11 mouse cellular contexts compared by ENCODE assay signal in the genomic region with DNA sequence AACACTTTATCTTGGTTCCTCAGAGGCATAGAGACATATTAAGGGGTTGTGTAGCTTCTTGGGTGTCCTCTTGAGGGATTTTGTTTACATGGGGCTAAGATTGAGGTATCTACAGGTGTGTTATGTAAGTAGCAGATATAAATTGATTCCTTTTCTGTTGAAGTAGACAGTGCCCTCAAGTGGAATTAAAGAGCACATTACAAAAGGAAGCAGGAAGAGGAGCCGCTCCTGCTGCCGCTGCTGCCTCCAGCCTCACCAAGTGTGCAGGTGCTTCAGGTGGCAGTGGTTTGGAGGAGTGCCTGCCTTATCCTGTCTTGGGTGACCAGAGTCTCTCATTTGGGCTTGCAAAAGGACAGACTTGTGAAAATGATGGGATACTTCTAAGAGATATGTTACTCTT. TPM values are rescaled to one million over a fixed set of nuclear protein-coding genes. Genes with fewer than 3 reads are reported as not detected.
DNase-seq lines count a peak whose midpoint lies in the region; ATAC-seq lines count a peak whose summit lies in the region.
"Had no signal": no experiment of that assay in that cellular context is flagged by ENCODE, and none has a peak within 500 bp of the region (broad histone marks: within the 10 kb centered on the region; RNA-seq: fewer than 3 reads in every experiment).

No protein-coding gene starts in this region.

- ATAC-seq in activated CD4-positive, CD25-positive, alpha-beta regulatory T cell, adult 4 months, result peak; percentile 25
- no peak for ATAC-seq in forebrain, embryonic 16.5 days
- ATAC-seq: midbrain, embryonic 15.5 days had no signal

- H3K4me1 ChIP-seq in forebrain, embryonic 16.5 days (replicated peaks; ENCODE audit: control insufficient read depth, insufficient read depth, low read length), result peaks cover 6% of the 10 kb centered on the region

- WGBS in forebrain, embryonic 16.5 days, result 44% methylated on average over 2 of the region's 2 CpGs

- H3K4me3 ChIP-seq in forebrain, embryonic 16.5 days (replicated peaks; ENCODE audit: low read length), result no peak overlapping the region
- H3K4me3 ChIP-seq: erythroblast, embryonic 14.5 days; heart, embryonic 15.5 days; midbrain, embryonic 15.5 days had no signal

- H3K36me3 ChIP-seq in forebrain, embryonic 16.5 days (ENCODE audit: control insufficient read depth, insufficient read depth), result no peaks in the 10 kb centered on the region
- H3K36me3 ChIP-seq: heart, embryonic 15.5 days; midbrain, embryonic 15.5 days had no signal

- H3K9me3 ChIP-seq in forebrain, embryonic 16.5 days (ENCODE audit: control insufficient read depth, low read length), result no peaks in the 10 kb centered on the region
- H3K9me3 ChIP-seq: heart, embryonic 15.5 days; midbrain, embryonic 15.5 days had no signal

- peak; percentile 22 for DNase-seq in layer of hippocampus, adult 11-12 months (ENCODE audit: low spot score)
- no peak for DNase-seq in layer of hippocampus, adult 8-10 months (ENCODE audit: low spot score in 2 of 2)
- peak; percentile 78 for DNase-seq in CD4-positive, CD25-positive, alpha-beta regulatory T cell, adult 2 months (ENCODE audit: low read depth, low spot score)
- DNase-seq in naive thymus-derived CD4-positive, alpha-beta T cell, adult 2 months (ENCODE audit: low read depth), result peak; percentile 80
- DNase-seq in adrenal gland, adult 2 months, result no peak
- DNase-seq in right cerebral cortex, postnatal 4 days, result no peak

- no peak overlapping the region for H3K4me2 ChIP-seq in forebrain, embryonic 16.5 days (ENCODE audit: low read length)
- H3K4me2 ChIP-seq: heart, embryonic 15.5 days; midbrain, embryonic 15.5 days had no signal

- no peak overlapping the region for H3K27ac ChIP-seq in forebrain, embryonic 16.5 days (ENCODE audit: low read length)
- H3K27ac ChIP-seq: heart, embryonic 15.5 days; midbrain, embryonic 15.5 days had no signal

- H3K9ac ChIP-seq in forebrain, embryonic 16.5 days (replicated peaks; ENCODE audit: low read depth, low read length), result no peak overlapping the region
- H3K9ac ChIP-seq: heart, embryonic 15.5 days; midbrain, embryonic 15.5 days had no signal

- H3K27me3 ChIP-seq in forebrain, embryonic 16.5 days (replicated peaks; ENCODE audit: control insufficient read depth, insufficient read depth, low read length), result no peaks in the 10 kb centered on the region
- H3K27me3 ChIP-seq: heart, embryonic 15.5 days; midbrain, embryonic 15.5 days had no signal

RNA-seq across cellular contexts. Expression of gene Cyld, which starts 4.8 kb away (rescaled TPM):
- total RNA-seq in layer of hippocampus, adult 8-10 months (2022), result 100 to 1,000 TPM in 2 of 4 experiments, 10 to 100 TPM in 2; 80.2 to 100 (median 92.0) TPM
- polyA plus RNA-seq in activated CD4-positive, CD25-positive, alpha-beta regulatory T cell, adult 4 months (2017; shearing (Covaris generic)), result 10 to 100 TPM; 73.1 to 86.4 TPM
- 10 to 100 TPM; 50.7 to 63.2 TPM for total RNA-seq in adrenal gland, adult 2 months (2021)
- 5.5 and 6.2 TPM in 2 replicates for polyA plus RNA-seq in adrenal gland, adult 2 months (2012; rRNA removed)
- 18.1 and 19.2 TPM in 2 replicates for polyA plus RNA-seq in forebrain, embryonic 16.5 days (2015; fragmentation: Nextera tagmentation; extraction: Ambion mirVana)

RNA-seq across cellular contexts. Expression of gene Nod2, which starts 54.5 kb away (rescaled TPM):
- total RNA-seq in layer of hippocampus, adult 8-10 months (2022), result under 1 TPM; 0.22 to 0.82 (median 0.42) TPM
- polyA plus RNA-seq in activated CD4-positive, CD25-positive, alpha-beta regulatory T cell, adult 4 months (2017; shearing (Covaris generic)), result 1 to 10 TPM; 2.5 to 3.6 TPM
- total RNA-seq in adrenal gland, adult 2 months (2021), result 1 to 10 TPM in 1 of 2 experiments, under 1 TPM in 1; 0.89 to 1.2 TPM
- polyA plus RNA-seq in adrenal gland, adult 2 months (2012; rRNA removed), result 1.1 and 1.7 TPM in 2 replicates
- 0.06 and 0.20 TPM in 2 replicates for polyA plus RNA-seq in forebrain, embryonic 16.5 days (2015; fragmentation: Nextera tagmentation; extraction: Ambion mirVana)
- polyA plus RNA-seq: erythroblast, embryonic 14.5 days had no signal

Comparison
In these comparisons a context has a peak if more than half of its experiments do, and no peak if none do; other contexts are left out.
1. DNase-seq: peak in layer of hippocampus, adult 11-12 months (single experiment), CD4-positive, CD25-positive, alpha-beta regulatory T cell, adult 2 months (single experiment) and naive thymus-derived CD4-positive, alpha-beta T cell, adult 2 months (single experiment); none in layer of hippocampus, adult 8-10 months (0 of 2), adrenal gland, adult 2 months (single experiment) and right cerebral cortex, postnatal 4 days (single experiment).